Mouse (Mus musculus) midbrain, postnatal 0 days (tissue): ENCODE results near the gene Gal3st3. TPM values are rescaled to one million over a fixed set of nuclear protein-coding genes. Genes with fewer than 3 reads are reported as not detected.
"Not testable (repeated sequence)": the region's sequence is repeated elsewhere in the genome, so short reads cannot be mapped to it uniquely, and the experiment has no call there.

Experiments
- ATAC-seq: fragments of 200-750 bp; cut with Nextera tagmentation; 2 replicates; pipeline ENCODE4 v1.8.0; 2017; ENCODE audit warnings: moderate number of reproducible peaks, mild to moderate bottlenecking, moderate TSS enrichment, moderate library complexity; ENCODE audit not compliant: low FRiP score
- DNase-seq: peaks from one replicate; pipeline ENCODE4 v3.0.0-alpha.2; 2015; ENCODE audit warnings: low spot score
- H3K27ac ChIP-seq: fragments of 300-500 bp; sonication (generic); 2 replicates; pipeline ENCODE4 v1.5.1; 2014; ENCODE audit warnings: low read depth, mild to moderate bottlenecking, low read length, mixed read lengths
- H3K27me3 ChIP-seq: fragments of 300-500 bp; sonication (generic); 2 replicates; pipeline ENCODE4 v1.6.1; 2014; ENCODE audit warnings: low read length, control low read depth, mixed read lengths; ENCODE audit not compliant: insufficient read depth
- H3K36me3 ChIP-seq: fragments of 300-500 bp; sonication (generic); 2 replicates; pipeline ENCODE4 v1.6.1; 2014; ENCODE audit warnings: low read length, control low read depth, mixed read lengths; ENCODE audit not compliant: insufficient read depth
- H3K4me1 ChIP-seq: fragments of 300-500 bp; sonication (generic); 2 replicates; pipeline ENCODE4 v1.6.1; 2014; ENCODE audit warnings: mild to moderate bottlenecking, control low read depth, antibody characterized with exemption, low read length, mixed read lengths; ENCODE audit not compliant: insufficient read depth
- H3K4me2 ChIP-seq: fragments of 300-500 bp; sonication (generic); 2 replicates; pipeline ENCODE4 v1.6.1; 2014; ENCODE audit warnings: low read depth, mild to moderate bottlenecking, low read length, mixed read lengths; ENCODE audit not compliant: poor library complexity, severe bottlenecking
- H3K4me3 ChIP-seq: fragments of 300-500 bp; sonication (generic); 2 replicates; pipeline ENCODE4 v1.5.1; 2014; ENCODE audit warnings: low read depth, mild to moderate bottlenecking, low read length, moderate library complexity
- H3K9ac ChIP-seq: fragments of 300-500 bp; sonication (generic); replicated peaks from 2 replicates; pipeline ENCODE4 v1.6.1; 2014; ENCODE audit warnings: mild to moderate bottlenecking, low read length, moderate library complexity, mixed read lengths; ENCODE audit not compliant: poor library complexity, severe bottlenecking
- H3K9me3 ChIP-seq: fragments of 300-500 bp; sonication (generic); 2 replicates; pipeline ENCODE4 v1.6.1; 2016; ENCODE audit warnings: low read length, control low read depth
- CTCF ChIP-seq: IDR thresholded peaks from 2 replicates; pipeline ENCODE4 v1.5.1; 2016; ENCODE audit warnings: antibody characterized with exemption, mild to moderate bottlenecking
- WGBS: fragments of 180-500 bp; shearing (Covaris S2); extraction: QIAGEN DNeasy Blood & Tissue Kit; methylation state at CpG from one replicate; pipeline ENCODE4 v1.1.7; 2014; 5-methylcytosine and 5-hydroxymethylcytosine counted together
- polyA plus RNA-seq: library from polyadenylated mRNA; unstranded; fragments of >200 nt; fragmentation: Nextera tagmentation; extraction: Ambion mirVana; gene quantifications from 2 replicates; pipeline ENCODE4 v1.2.1, GENCODE M21; 2015
- total RNA-seq: library from RNA; depleted of rRNA; stranded (reverse); fragments of >200 nt; gene quantifications from 2 replicates; pipeline ENCODE4 v1.2.3, GENCODE M21; 2014

The Gal3st3 gene
- total and polyA plus RNA-seq, 2 experiments from 2014 or later: 29.2 to 40.8 TPM

DNA sequence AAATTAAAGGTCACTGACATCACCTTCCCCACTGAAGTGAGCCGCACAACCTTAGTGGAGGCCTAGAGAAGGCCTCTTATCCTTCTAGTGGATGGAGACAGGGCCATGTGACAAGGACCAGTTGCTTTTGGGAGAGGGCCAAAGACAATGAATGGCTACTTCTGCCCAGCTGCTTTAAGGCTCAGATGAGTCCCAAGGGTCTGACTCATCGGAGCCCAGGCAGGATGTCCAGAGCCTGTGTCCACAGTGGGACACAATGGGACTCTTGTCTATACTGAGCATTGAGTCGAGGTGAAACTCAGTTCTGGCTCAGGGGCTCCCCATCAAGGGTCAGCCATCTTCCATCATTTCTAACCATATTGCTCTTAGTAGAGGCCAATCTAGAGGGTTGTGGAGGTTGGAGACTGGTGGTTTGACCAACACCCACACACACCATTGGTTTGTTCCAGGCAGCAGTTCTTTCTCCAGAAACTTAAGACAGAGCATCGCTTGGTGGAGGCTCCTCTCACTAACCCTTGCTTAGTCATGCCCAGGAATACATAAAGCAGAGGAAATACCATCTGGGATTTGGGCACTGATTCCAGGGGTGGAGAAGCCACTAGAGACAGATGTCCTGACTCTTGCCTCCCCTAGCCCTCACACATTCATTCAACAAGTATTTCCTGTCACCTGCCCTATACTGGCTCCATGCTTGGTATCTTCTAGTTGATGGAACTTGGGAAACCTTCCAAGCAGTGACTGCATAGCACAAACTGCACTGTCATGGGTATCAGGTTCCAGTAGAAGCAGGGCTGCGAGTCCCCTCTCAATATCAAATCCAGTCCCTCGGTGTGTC is 47.4 kb downstream of the Gal3st3 start:
- no peak overlapping the region for H3K4me2 ChIP-seq
- WGBS: 77% methylated on average over 6 of the region's 6 CpGs
- no peak overlapping the region for H3K4me3 ChIP-seq

GRCm38 (mm10) chr19:5348064-5348463 is 49.9 kb downstream of the Gal3st3 start:
- TF ChIP-seq CTCF: no peak
- H3K27ac ChIP-seq: no peak overlapping the region
- H3K9me3 ChIP-seq: no peaks in the 10 kb centered on the region
- DNase-seq: no peak
- H3K4me3 ChIP-seq: no peak overlapping the region
- WGBS: 72% methylated on average over 6 of the region's 6 CpGs
- H3K36me3 ChIP-seq: no peaks in the 10 kb centered on the region
- H3K4me2 ChIP-seq: no peak overlapping the region
- H3K9ac ChIP-seq: no peak overlapping the region
- ATAC-seq: no peak
- peaks cover 10% of the 10 kb centered on the region; the same call in 1 of the 2 replicates for H3K4me1 ChIP-seq
- no peaks in the 10 kb centered on the region for H3K27me3 ChIP-seq

More for the DNA sequence above, 47.4 kb downstream of the Gal3st3 start:
- Histone ChIP-seq H3K9ac (no peak overlapping the region), H3K36me3 (no peaks in the 10 kb centered on the region), H3K27me3 (no peaks in the 10 kb centered on the region), H3K27ac (no peak overlapping the region), H3K9me3 (no peaks in the 10 kb centered on the region), H3K4me1 (peaks cover 10% of the 10 kb centered on the region; the same call in 1 of the 2 replicates)
- no peak for ATAC-seq
- DNase-seq: no peak
- TF ChIP-seq CTCF: no peak

DNA sequence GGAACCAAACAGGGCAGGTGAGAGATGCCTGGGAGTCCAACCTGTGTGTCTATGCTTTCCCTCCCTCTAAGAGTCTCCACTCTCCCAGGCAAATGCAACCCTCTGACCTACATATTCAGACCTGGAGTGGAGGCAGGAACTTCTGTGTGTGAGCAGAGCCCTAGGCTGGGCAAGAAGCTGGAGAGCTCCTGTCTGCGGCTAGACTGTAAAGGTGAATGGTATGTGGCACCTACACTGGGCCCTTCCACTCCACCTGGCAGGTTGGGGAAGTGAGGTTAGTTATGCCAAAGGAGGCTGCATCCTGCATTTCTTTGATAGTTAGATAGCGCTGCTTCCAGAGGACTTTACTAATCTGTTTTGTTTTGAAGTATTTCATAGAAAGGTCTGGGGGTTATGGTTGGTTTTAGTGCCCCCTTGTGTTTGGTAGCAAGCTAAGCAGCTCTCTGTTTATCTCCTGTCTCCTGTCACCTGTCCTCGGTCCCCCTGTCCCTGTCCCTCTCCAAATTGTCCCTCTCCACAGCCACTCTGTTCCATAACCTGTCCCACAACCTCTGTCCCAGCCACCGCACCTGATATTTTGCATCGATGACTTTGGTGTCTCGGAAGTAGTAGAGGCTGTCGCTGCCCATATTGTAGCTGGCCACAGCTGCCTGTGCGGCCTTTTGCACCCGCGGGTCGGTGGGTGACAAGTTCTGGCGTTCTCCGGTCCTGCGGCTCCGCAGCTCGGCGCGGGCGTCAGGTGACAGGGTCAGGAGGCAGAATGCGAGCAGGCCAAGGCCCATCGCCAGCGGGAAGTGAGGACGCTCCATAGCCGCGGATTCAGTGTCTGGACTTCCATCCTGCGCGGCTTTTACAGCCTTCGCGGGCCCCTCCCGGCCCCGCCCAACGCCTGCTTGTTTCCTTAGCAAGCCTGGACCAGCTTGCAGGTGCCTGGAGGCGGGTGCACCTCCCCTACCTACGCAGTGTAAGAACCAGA is 50.7 kb downstream of the Gal3st3 start:
- peaks cover 10% of the 10 kb centered on the region; the same call in 1 of the 2 replicates for H3K4me1 ChIP-seq
- WGBS: 6% methylated on average over 34 of the region's 34 CpGs
- ATAC-seq: 0 out of 2 replicates have a peak, but pooled peaks have one; percentile 38
- peak overlapping the region; percentile 68 for H3K9ac ChIP-seq
- H3K27ac ChIP-seq: no peak overlapping the region
- TF ChIP-seq CTCF: peak; percentile 76
- DNase-seq: peak; percentile 66
- H3K9me3 ChIP-seq: no peaks in the 10 kb centered on the region
- H3K27me3 ChIP-seq: no peaks in the 10 kb centered on the region
- H3K4me3 ChIP-seq: peak overlapping the region; percentile 41
- peak overlapping the region; percentile 72 for H3K4me2 ChIP-seq
- H3K36me3 ChIP-seq: no peaks in the 10 kb centered on the region

GRCm38 (mm10) chr19:5349502-5349873 is 51.4 kb downstream of the Gal3st3 start, which contains the start of gene Cst6:
TSS of gene Cst6 (minus strand) at chr19:5349574.
- Histone ChIP-seq H3K4me2 (peak within 1 kb of the TSS; percentile 72), H3K9ac (peak within 1 kb of the TSS; percentile 68), H3K4me3 (peak within 1 kb of the TSS; percentile 41)
- H3K9me3 ChIP-seq, H3K27ac ChIP-seq, H3K27me3 ChIP-seq, H3K4me1 ChIP-seq, DNase-seq, ATAC-seq, H3K36me3 ChIP-seq: not testable (repeated sequence)
- WGBS: 57% methylated on average over 6 of the region's 6 CpGs

GRCm38 (mm10) chr19:5353609-5354008 is 55.5 kb downstream of the Gal3st3 start:
- no peaks in the 10 kb centered on the region for H3K36me3 ChIP-seq
- H3K4me3 ChIP-seq: no peak overlapping the region
- H3K9ac ChIP-seq: no peak overlapping the region
- no peak overlapping the region for H3K4me2 ChIP-seq
- H3K27me3 ChIP-seq: no peaks in the 10 kb centered on the region
- ATAC-seq (no peak), DNase-seq (no peak)
- H3K9me3 ChIP-seq: no peaks in the 10 kb centered on the region
- H3K27ac ChIP-seq: no peak overlapping the region
- H3K4me1 ChIP-seq: peaks cover 5% of the 10 kb centered on the region; the same call in 1 of the 2 replicates
- 86% methylated on average over 2 of the region's 2 CpGs for WGBS
- no peak for TF ChIP-seq CTCF
